Mouse (Mus musculus): ENCODE data around the gene Zfp36l2.

DNA sequence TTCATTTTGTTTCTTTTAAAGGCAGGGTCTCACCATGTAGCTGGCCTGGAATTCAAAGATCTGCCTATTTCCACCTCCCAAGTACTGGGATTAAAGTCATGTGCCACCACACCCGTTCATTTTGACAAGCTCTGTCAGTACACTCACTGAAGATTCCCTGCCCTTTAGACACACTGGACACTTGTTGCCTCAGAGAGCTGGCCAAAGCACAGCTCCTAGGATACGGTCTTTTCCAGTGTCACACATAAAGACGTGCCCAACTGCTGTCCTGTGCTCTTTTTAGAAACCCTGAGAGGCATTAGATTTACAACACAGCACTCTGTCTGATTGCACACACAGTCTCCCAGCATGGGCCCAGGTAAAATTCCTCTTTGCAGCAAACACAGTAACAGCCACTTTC is 29.9 kb upstream of the Zfp36l2 start:
- TF ChIP-seq CTCF (IDR thresholded peaks at IDR 0.05; ENCODE audit: low read depth, low read length) (no peak), POLR2A (IDR thresholded peaks at IDR 0.05; ENCODE audit: borderline replicate concordance, low read depth, low read length) (no peak)
